Mouse (Mus musculus): ENCODE measurements around the gene Ncan. TPM values are rescaled to one million over a fixed set of nuclear protein-coding genes. Genes with fewer than 3 reads are reported as not detected.
A peak's percentile ranks its signal among the peaks of the same experiment; 100 is the strongest.

Gene Ncan
- total RNA-seq (2014; fragmentation: Nextera tagmentation) (not detected in 2 replicates), total RNA-seq (2017) (not detected in 2 replicates)

GRCm38 (mm10) chr8:70120667-70121066 is at the start of gene Ncan:
Gene Ncan, minus strand, starts transcription at chr8:70120873.
- no peak for ATAC-seq (replicated peaks; ENCODE audit: low FRiP score, low TSS enrichment, poor library complexity, severe bottlenecking)

- ATAC-seq (replicated peaks; ENCODE audit: low FRiP score, low TSS enrichment, poor library complexity, severe bottlenecking) = no peak
Observed at GRCm38 (mm10) chr8:70170116-70170515, 49.4 kb upstream of the Ncan start.

GRCm38 (mm10) chr8:70166504-70167110 is 45.9 kb upstream of the Ncan start:
- peak; percentile 60 for ATAC-seq (replicated peaks; ENCODE audit: low FRiP score, low TSS enrichment, poor library complexity, severe bottlenecking)

GRCm38 (mm10) chr8:70163316-70163715 is 42.6 kb upstream of the Ncan start:
- no peak for ATAC-seq (replicated peaks; ENCODE audit: low FRiP score, low TSS enrichment, poor library complexity, severe bottlenecking)

- no peak for ATAC-seq (replicated peaks; ENCODE audit: low FRiP score, low TSS enrichment, poor library complexity, severe bottlenecking)
Observed at GRCm38 (mm10) chr8:70160015-70160414, 39.3 kb upstream of the Ncan start.

GRCm38 (mm10) chr8:70159211-70159610 is 38.5 kb upstream of the Ncan start:
- no peak for ATAC-seq (replicated peaks; ENCODE audit: low FRiP score, low TSS enrichment, poor library complexity, severe bottlenecking)

- peak; percentile 90 for ATAC-seq (replicated peaks; ENCODE audit: low FRiP score, low TSS enrichment, poor library complexity, severe bottlenecking)
Observed at GRCm38 (mm10) chr8:70158069-70158853, 37.6 kb upstream of the Ncan start.

GRCm38 (mm10) chr8:70157240-70157800 is 36.6 kb upstream of the Ncan start:
- no peak for ATAC-seq (replicated peaks; ENCODE audit: low FRiP score, low TSS enrichment, poor library complexity, severe bottlenecking)

GRCm38 (mm10) chr8:70152537-70153257 is 32.0 kb upstream of the Ncan start:
- peak; percentile 99 for ATAC-seq (replicated peaks; ENCODE audit: low FRiP score, low TSS enrichment, poor library complexity, severe bottlenecking)

GRCm38 (mm10) chr8:70150158-70150557 is 29.5 kb upstream of the Ncan start:
- ATAC-seq (replicated peaks; ENCODE audit: low FRiP score, low TSS enrichment, poor library complexity, severe bottlenecking) = no peak

GRCm38 (mm10) chr8:70147678-70148607 is 27.3 kb upstream of the Ncan start:
- no peak for ATAC-seq (replicated peaks; ENCODE audit: low FRiP score, low TSS enrichment, poor library complexity, severe bottlenecking)

GRCm38 (mm10) chr8:70139981-70140380 is 19.3 kb upstream of the Ncan start:
- no peak for ATAC-seq (replicated peaks; ENCODE audit: low FRiP score, low TSS enrichment, poor library complexity, severe bottlenecking)

GRCm38 (mm10) chr8:70139026-70139857 is 18.6 kb upstream of the Ncan start, which contains the start of the genes Rfxank, Borcs8 and Mef2b:
Gene Rfxank, minus strand, starts transcription at chr8:70139154.
Gene Borcs8, plus strand, starts transcription at chr8:70139499.
Gene Mef2b, plus strand, starts transcription at chr8:70139711.
- peak; percentile 92 for ATAC-seq (replicated peaks; ENCODE audit: low FRiP score, low TSS enrichment, poor library complexity, severe bottlenecking)

- no peak for ATAC-seq (replicated peaks; ENCODE audit: low FRiP score, low TSS enrichment, poor library complexity, severe bottlenecking)
Observed at GRCm38 (mm10) chr8:70137890-70138289, 17.2 kb upstream of the Ncan start.

- no peak for ATAC-seq (replicated peaks; ENCODE audit: low FRiP score, low TSS enrichment, poor library complexity, severe bottlenecking)
Observed at GRCm38 (mm10) chr8:70136591-70136990, 15.9 kb upstream of the Ncan start.

- ATAC-seq (replicated peaks; ENCODE audit: low FRiP score, low TSS enrichment, poor library complexity, severe bottlenecking) = no peak
Observed at GRCm38 (mm10) chr8:70134931-70135330, 14.3 kb upstream of the Ncan start.

GRCm38 (mm10) chr8:70134086-70134485 is 13.4 kb upstream of the Ncan start:
- ATAC-seq (replicated peaks; ENCODE audit: low FRiP score, low TSS enrichment, poor library complexity, severe bottlenecking) = no peak
